Mouse (Mus musculus) liver, embryonic 15.5 days (tissue): ENCODE results near the gene Wasl. TPM values are rescaled to one million over a fixed set of nuclear protein-coding genes. Genes with fewer than 3 reads are reported as not detected.

ENCODE experiments used
- polyA plus RNA-seq: library from polyadenylated mRNA; unstranded; fragments of >200 nt; fragmentation: Nextera tagmentation; extraction: Ambion mirVana; gene quantifications from 2 replicates; pipeline ENCODE4 v1.2.1, GENCODE M21; 2015

Wasl gene
- polyA plus RNA-seq, 1 experiment from 2014 or later, result 22.8 TPM

Other genes starting within 250 kb of the Wasl start
- not detected in 2 replicates for gene Iqub, start 149.9 kb downstream of the Wasl start, polyA plus RNA-seq
- gene Ndufa5, start 137.0 kb downstream of the Wasl start, polyA plus RNA-seq, result 148 and 181 TPM in 2 replicates
- gene Asb15, start 136.9 kb downstream of the Wasl start, polyA plus RNA-seq, result 0.02 TPM in 1 of 2 replicates, not detected in the other
- 0.15 and 0.35 TPM in 2 replicates for gene Lmod2, start 67.2 kb downstream of the Wasl start, polyA plus RNA-seq
- not detected in 2 replicates for gene Hyal6, start 68.2 kb upstream of the Wasl start, polyA plus RNA-seq
- gene Hyal4, start 83.3 kb upstream of the Wasl start, polyA plus RNA-seq, result 0.03 TPM in 2 replicates
- not detected in 2 replicates for gene Spam1, start 126.2 kb upstream of the Wasl start, polyA plus RNA-seq
- gene Hyal5, start 193.0 kb upstream of the Wasl start, polyA plus RNA-seq, result 0.06 and 0.15 TPM in 2 replicates